Mouse (Mus musculus): ENCODE measurements around the gene Cbr4. TPM values are rescaled to one million over a fixed set of nuclear protein-coding genes. Genes with fewer than 3 reads are reported as not detected.

Gene Cbr4
- 21.3 and 23.6 TPM in 2 replicates for polyA plus RNA-seq (2015; fragmentation: Nextera tagmentation; extraction: Ambion mirVana)

GRCm38 (mm10) chr8:61487597-61488156, at the start of gene Cbr4:
TSS of gene Cbr4 (plus strand) at chr8:61487734.
- under 1% methylated on average over 29 of the region's 29 CpGs for WGBS (ENCODE audit: insufficient replicate concordance)
- H3K4me3 ChIP-seq (ENCODE audit: low read depth, low read length), result peak within 1 kb of the TSS; percentile 65
- no peaks in the 10 kb centered on the region for H3K27me3 ChIP-seq (ENCODE audit: control insufficient read depth, insufficient read depth, low read depth, low read length)

GRCm38 (mm10) chr8:61442988-61443387, 44.5 kb upstream of the Cbr4 start:
- no peak overlapping the region for H3K4me3 ChIP-seq (ENCODE audit: low read depth, low read length)
- no peak overlapping the region for H3K9ac ChIP-seq (ENCODE audit: low read depth, low read length)
- H3K4me2 ChIP-seq (ENCODE audit: low read depth, low read length), result no peak overlapping the region
- H3K27me3 ChIP-seq (ENCODE audit: control insufficient read depth, insufficient read depth, low read depth, low read length), result no peaks in the 10 kb centered on the region
- no peak overlapping the region for H3K27ac ChIP-seq (ENCODE audit: low read length)
- no peaks in the 10 kb centered on the region for H3K4me1 ChIP-seq (ENCODE audit: control insufficient read depth, low read depth, low read length)
- H3K9me3 ChIP-seq (replicated peaks; ENCODE audit: control insufficient read depth, low read length), result no peaks in the 10 kb centered on the region
- no peaks in the 10 kb centered on the region for H3K36me3 ChIP-seq (ENCODE audit: control insufficient read depth, insufficient read depth)
- 66% methylated on average over 3 of the region's 3 CpGs for WGBS (ENCODE audit: insufficient replicate concordance)
- no peak for ATAC-seq (ENCODE audit: low read depth)

More at GRCm38 (mm10) chr8:61487597-61488156, at the start of gene Cbr4:
- Histone ChIP-seq H3K4me1 (ENCODE audit: control insufficient read depth, low read depth, low read length) (peaks cover 4% of the 10 kb centered on the region; the same call in 1 of the 2 replicates), H3K36me3 (ENCODE audit: control insufficient read depth, insufficient read depth) (no peaks in the 10 kb centered on the region), H3K9ac (ENCODE audit: low read depth, low read length) (peak within 1 kb of the TSS; percentile 67), H3K4me2 (ENCODE audit: low read depth, low read length) (peak within 1 kb of the TSS; percentile 68), H3K9me3 (replicated peaks; ENCODE audit: control insufficient read depth, low read length) (no peaks in the 10 kb centered on the region), H3K27ac (ENCODE audit: low read length) (peak within 1 kb of the TSS; percentile 88)
- peak; percentile 93 for ATAC-seq (ENCODE audit: low read depth)

- ATAC-seq (ENCODE audit: low read depth), result no peak
- H3K9ac ChIP-seq (ENCODE audit: low read depth, low read length), result no peak overlapping the region
Observed at GRCm38 (mm10) chr8:61444358-61444757, 43.2 kb upstream of the Cbr4 start.

GRCm38 (mm10) chr8:61446329-61446728, 41.2 kb upstream of the Cbr4 start:
- H3K4me3 ChIP-seq (ENCODE audit: low read depth, low read length), result no peak overlapping the region
- no peak overlapping the region for H3K27ac ChIP-seq (ENCODE audit: low read length)
- 71% methylated on average over 15 of the region's 15 CpGs for WGBS (ENCODE audit: insufficient replicate concordance)
- H3K9me3 ChIP-seq (replicated peaks; ENCODE audit: control insufficient read depth, low read length), result no peaks in the 10 kb centered on the region
- H3K27me3 ChIP-seq (ENCODE audit: control insufficient read depth, insufficient read depth, low read depth, low read length), result no peaks in the 10 kb centered on the region
- no peaks in the 10 kb centered on the region for H3K4me1 ChIP-seq (ENCODE audit: control insufficient read depth, low read depth, low read length)
- no peaks in the 10 kb centered on the region for H3K36me3 ChIP-seq (ENCODE audit: control insufficient read depth, insufficient read depth)
- ATAC-seq (ENCODE audit: low read depth), result no peak
- H3K4me2 ChIP-seq (ENCODE audit: low read depth, low read length), result no peak overlapping the region
- H3K9ac ChIP-seq (ENCODE audit: low read depth, low read length), result no peak overlapping the region

More at GRCm38 (mm10) chr8:61444358-61444757, 43.2 kb upstream of the Cbr4 start:
- WGBS (ENCODE audit: insufficient replicate concordance), result 69% methylated on average over 3 of the region's 3 CpGs
- Histone ChIP-seq H3K4me3 (ENCODE audit: low read depth, low read length) (no peak overlapping the region), H3K27ac (ENCODE audit: low read length) (no peak overlapping the region), H3K4me1 (ENCODE audit: control insufficient read depth, low read depth, low read length) (no peaks in the 10 kb centered on the region), H3K9me3 (replicated peaks; ENCODE audit: control insufficient read depth, low read length) (no peaks in the 10 kb centered on the region), H3K4me2 (ENCODE audit: low read depth, low read length) (no peak overlapping the region), H3K27me3 (ENCODE audit: control insufficient read depth, insufficient read depth, low read depth, low read length) (no peaks in the 10 kb centered on the region), H3K36me3 (ENCODE audit: control insufficient read depth, insufficient read depth) (no peaks in the 10 kb centered on the region)

GRCm38 (mm10) chr8:61448100-61448499, 39.4 kb upstream of the Cbr4 start:
- ATAC-seq (ENCODE audit: low read depth), result no peak

GRCm38 (mm10) chr8:61448881-61449280, 38.7 kb upstream of the Cbr4 start:
- no peak overlapping the region for H3K4me2 ChIP-seq (ENCODE audit: low read depth, low read length)
- no peak for ATAC-seq (ENCODE audit: low read depth)

More at GRCm38 (mm10) chr8:61448100-61448499, 39.4 kb upstream of the Cbr4 start:
- no peaks in the 10 kb centered on the region for H3K27me3 ChIP-seq (ENCODE audit: control insufficient read depth, insufficient read depth, low read depth, low read length)
- H3K4me3 ChIP-seq (ENCODE audit: low read depth, low read length), result no peak overlapping the region
- no peak overlapping the region for H3K9ac ChIP-seq (ENCODE audit: low read depth, low read length)
- no peak overlapping the region for H3K4me2 ChIP-seq (ENCODE audit: low read depth, low read length)
- no peaks in the 10 kb centered on the region for H3K36me3 ChIP-seq (ENCODE audit: control insufficient read depth, insufficient read depth)
- WGBS (ENCODE audit: insufficient replicate concordance), result 63% methylated on average over 2 of the region's 2 CpGs
- H3K9me3 ChIP-seq (replicated peaks; ENCODE audit: control insufficient read depth, low read length), result no peaks in the 10 kb centered on the region
- H3K4me1 ChIP-seq (ENCODE audit: control insufficient read depth, low read depth, low read length), result no peaks in the 10 kb centered on the region
- H3K27ac ChIP-seq (ENCODE audit: low read length), result no peak overlapping the region

GRCm38 (mm10) chr8:61450916-61451575, 36.5 kb upstream of the Cbr4 start:
- no peak overlapping the region for H3K4me3 ChIP-seq (ENCODE audit: low read depth, low read length)
- H3K4me2 ChIP-seq (ENCODE audit: low read depth, low read length), result no peak overlapping the region
- no peak overlapping the region for H3K9ac ChIP-seq (ENCODE audit: low read depth, low read length)
- no peak overlapping the region for H3K27ac ChIP-seq (ENCODE audit: low read length)
- H3K4me1 ChIP-seq (ENCODE audit: control insufficient read depth, low read depth, low read length), result no peaks in the 10 kb centered on the region
- 66% methylated on average over 9 of the region's 9 CpGs for WGBS (ENCODE audit: insufficient replicate concordance)
- no peak for ATAC-seq (ENCODE audit: low read depth)
- H3K9me3 ChIP-seq (replicated peaks; ENCODE audit: control insufficient read depth, low read length), result no peaks in the 10 kb centered on the region
- H3K27me3 ChIP-seq (ENCODE audit: control insufficient read depth, insufficient read depth, low read depth, low read length), result no peaks in the 10 kb centered on the region
- H3K36me3 ChIP-seq (ENCODE audit: control insufficient read depth, insufficient read depth), result no peaks in the 10 kb centered on the region

More at GRCm38 (mm10) chr8:61448881-61449280, 38.7 kb upstream of the Cbr4 start:
- Histone ChIP-seq H3K9ac (ENCODE audit: low read depth, low read length) (no peak overlapping the region), H3K9me3 (replicated peaks; ENCODE audit: control insufficient read depth, low read length) (no peaks in the 10 kb centered on the region), H3K27ac (ENCODE audit: low read length) (no peak overlapping the region), H3K4me1 (ENCODE audit: control insufficient read depth, low read depth, low read length) (no peaks in the 10 kb centered on the region), H3K36me3 (ENCODE audit: control insufficient read depth, insufficient read depth) (no peaks in the 10 kb centered on the region), H3K27me3 (ENCODE audit: control insufficient read depth, insufficient read depth, low read depth, low read length) (no peaks in the 10 kb centered on the region), H3K4me3 (ENCODE audit: low read depth, low read length) (no peak overlapping the region)
- WGBS (ENCODE audit: insufficient replicate concordance), result 34% methylated on average over 5 of the region's 5 CpGs

GRCm38 (mm10) chr8:61451721-61452337, 35.7 kb upstream of the Cbr4 start:
- H3K4me2 ChIP-seq (ENCODE audit: low read depth, low read length), result no peak overlapping the region
- H3K9me3 ChIP-seq (replicated peaks; ENCODE audit: control insufficient read depth, low read length), result no peaks in the 10 kb centered on the region
- H3K27me3 ChIP-seq (ENCODE audit: control insufficient read depth, insufficient read depth, low read depth, low read length), result no peaks in the 10 kb centered on the region
- H3K4me3 ChIP-seq (ENCODE audit: low read depth, low read length), result no peak overlapping the region
- ATAC-seq (ENCODE audit: low read depth), result no peak
- H3K27ac ChIP-seq (ENCODE audit: low read length), result no peak overlapping the region
- H3K9ac ChIP-seq (ENCODE audit: low read depth, low read length), result no peak overlapping the region
- 65% methylated on average over 8 of the region's 8 CpGs for WGBS (ENCODE audit: insufficient replicate concordance)
- no peaks in the 10 kb centered on the region for H3K36me3 ChIP-seq (ENCODE audit: control insufficient read depth, insufficient read depth)
- H3K4me1 ChIP-seq (ENCODE audit: control insufficient read depth, low read depth, low read length), result no peaks in the 10 kb centered on the region

- Histone ChIP-seq H3K4me3 (ENCODE audit: low read depth, low read length) (no peak overlapping the region), H3K4me1 (ENCODE audit: control insufficient read depth, low read depth, low read length) (no peaks in the 10 kb centered on the region), H3K27me3 (ENCODE audit: control insufficient read depth, insufficient read depth, low read depth, low read length) (no peaks in the 10 kb centered on the region), H3K9ac (ENCODE audit: low read depth, low read length) (no peak overlapping the region), H3K4me2 (ENCODE audit: low read depth, low read length) (no peak overlapping the region), H3K27ac (ENCODE audit: low read length) (no peak overlapping the region), H3K9me3 (replicated peaks; ENCODE audit: control insufficient read depth, low read length) (no peaks in the 10 kb centered on the region), H3K36me3 (ENCODE audit: control insufficient read depth, insufficient read depth) (no peaks in the 10 kb centered on the region)
- ATAC-seq (ENCODE audit: low read depth), result no peak
- WGBS (ENCODE audit: insufficient replicate concordance), result 52% methylated on average over 7 of the region's 7 CpGs
Observed at GRCm38 (mm10) chr8:61459763-61460162, 27.8 kb upstream of the Cbr4 start.

All from liver, embryonic 16.5 days (tissue).